ENCODE assay signal across 9 mouse cellular contexts in the genomic region with DNA sequence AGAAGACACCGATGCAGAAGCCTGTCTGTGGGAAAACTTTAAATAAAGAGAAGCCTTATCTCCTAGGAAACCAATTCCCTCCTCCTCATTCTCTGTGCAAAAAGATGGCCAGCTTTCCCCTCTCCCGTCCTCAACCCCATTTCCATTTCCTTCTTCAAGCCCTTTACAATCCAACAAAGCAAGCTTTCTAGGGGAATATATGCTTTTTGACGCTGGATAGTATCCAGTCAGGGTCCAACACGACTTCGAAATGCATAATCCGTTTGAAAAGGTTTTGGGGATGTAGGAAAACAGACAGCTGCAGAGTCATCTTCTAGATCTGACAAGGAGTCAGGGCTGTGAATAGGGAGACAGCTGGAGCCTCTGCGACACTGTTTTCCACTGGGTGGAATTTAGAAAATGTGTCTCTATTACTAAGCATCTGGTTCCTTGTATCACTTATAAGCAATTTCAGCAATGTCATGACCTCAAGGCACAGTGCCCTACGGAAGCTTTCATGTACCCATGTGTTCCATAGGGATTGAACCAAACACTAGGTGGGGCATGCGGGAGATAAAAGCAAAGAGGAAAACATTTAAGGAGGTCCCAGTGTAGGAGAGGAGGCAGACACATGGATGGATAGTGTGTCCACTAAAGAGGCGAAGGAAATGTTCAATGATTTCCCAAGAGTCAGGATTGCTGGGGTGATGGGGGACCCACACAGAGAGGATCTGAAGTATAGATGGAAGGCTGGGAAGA.
DNase-seq lines count a peak whose midpoint lies in the region; ATAC-seq lines count a peak whose summit lies in the region.
"Had no signal": no experiment of that assay in that cellular context is flagged by ENCODE, and none has a peak within 500 bp of the region (broad histone marks: within the 10 kb centered on the region; RNA-seq: fewer than 3 reads in every experiment).

No protein-coding gene starts in this region.

- ATAC-seq in limb, embryonic 13.5 days (ENCODE audit: low FRiP score, low read depth), result peak; percentile 55
- no peak for ATAC-seq in neural tube, embryonic 15.5 days (ENCODE audit: low FRiP score)

- no peaks in the 10 kb centered on the region for H3K36me3 ChIP-seq in limb, embryonic 13.5 days
- H3K36me3 ChIP-seq in limb, embryonic 10.5 days, result no peaks in the 10 kb centered on the region
- no peaks in the 10 kb centered on the region for H3K36me3 ChIP-seq in neural tube, embryonic 15.5 days

- DNase-seq in limb, embryonic 10.5 days (ENCODE audit: low spot score), result no peak
- DNase-seq in frontal cortex, postnatal 14 days (ENCODE audit: low spot score in 2 of 2), result peak; percentile 34 to 42
- DNase-seq in layer of hippocampus, adult 9-11 months, result peak; percentile 27
- no peak for DNase-seq in cerebellum, adult 11 months
- no peak for DNase-seq in thymus, adult 18-20 months
- DNase-seq in thymus, postnatal 36 days, result no peak
- DNase-seq: cerebellum, adult 2 months had no signal

- 60% methylated on average over 10 of the region's 10 CpGs for WGBS in limb, embryonic 13.5 days
- WGBS in limb, embryonic 10.5 days, result 69% methylated on average over 10 of the region's 10 CpGs
- 52% methylated on average over 10 of the region's 10 CpGs for WGBS in neural tube, embryonic 15.5 days

- H3K9ac ChIP-seq in limb, embryonic 13.5 days, result no peak overlapping the region
- no peak overlapping the region for H3K9ac ChIP-seq in neural tube, embryonic 15.5 days (replicated peaks)

- H3K27me3 ChIP-seq in limb, embryonic 13.5 days, result 0 out of 2 replicates have a peak, but pooled peaks cover 3% of the 10 kb centered on the region
- no peaks in the 10 kb centered on the region for H3K27me3 ChIP-seq in limb, embryonic 10.5 days (ENCODE audit: low read depth, poor library complexity, severe bottlenecking)
- H3K27me3 ChIP-seq in neural tube, embryonic 15.5 days (replicated peaks), result no peaks in the 10 kb centered on the region

- H3K9me3 ChIP-seq in limb, embryonic 13.5 days, result no peaks in the 10 kb centered on the region
- no peaks in the 10 kb centered on the region for H3K9me3 ChIP-seq in limb, embryonic 10.5 days (replicated peaks)
- H3K9me3 ChIP-seq in neural tube, embryonic 15.5 days (replicated peaks), result no peaks in the 10 kb centered on the region

- H3K4me1 ChIP-seq in limb, embryonic 13.5 days, result peaks cover 13% of the 10 kb centered on the region
- no peaks in the 10 kb centered on the region for H3K4me1 ChIP-seq in limb, embryonic 10.5 days
- H3K4me1 ChIP-seq in neural tube, embryonic 15.5 days, result peaks cover 18% of the 10 kb centered on the region; the same call in 1 of the 2 replicates

- no peak overlapping the region for H3K27ac ChIP-seq in limb, embryonic 13.5 days
- H3K27ac ChIP-seq in limb, embryonic 10.5 days, result no peak overlapping the region
- peak overlapping the region; percentile 58 for H3K27ac ChIP-seq in neural tube, embryonic 15.5 days (replicated peaks)

- H3K4me2 ChIP-seq in limb, embryonic 13.5 days (replicated peaks), result no peak overlapping the region
- H3K4me2 ChIP-seq in neural tube, embryonic 15.5 days, result no peak overlapping the region

- H3K4me3 ChIP-seq in limb, embryonic 13.5 days, result no peak overlapping the region
- H3K4me3 ChIP-seq in limb, embryonic 10.5 days, result no peak overlapping the region
- no peak overlapping the region for H3K4me3 ChIP-seq in neural tube, embryonic 15.5 days (replicated peaks)

Comparison
In these comparisons a context has a peak if more than half of its experiments do, and no peak if none do; other contexts are left out.
1. DNase-seq: peak in frontal cortex, postnatal 14 days (2 of 2) and layer of hippocampus, adult 9-11 months (single experiment); none in limb, embryonic 10.5 days (single experiment), cerebellum, adult 11 months (single experiment), thymus, adult 18-20 months (0 of 2) and thymus, postnatal 36 days (0 of 2).